Mouse (Mus musculus) left cerebral cortex, adult 18-20 months (tissue): ENCODE data around the gene Frmd6. TPM values are rescaled to one million over a fixed set of nuclear protein-coding genes. Genes with fewer than 3 reads are reported as not detected.

ENCODE experiments used
- DNase-seq, 2 experiments: peaks; one replicate each; pipeline ENCODE4 v3.0.0; 2021 to 2022; ENCODE audit warnings: low spot score in 2 of 2, mixed read lengths in 1 of 2
- total RNA-seq, 2 experiments: library from RNA; stranded (reverse); gene quantifications; 2 replicates each; pipeline ENCODE4 v1.2.3; 2021

The Frmd6 gene
- total RNA-seq, 2 experiments from 2014 or later = 54.6 to 58.1 TPM

DNA sequence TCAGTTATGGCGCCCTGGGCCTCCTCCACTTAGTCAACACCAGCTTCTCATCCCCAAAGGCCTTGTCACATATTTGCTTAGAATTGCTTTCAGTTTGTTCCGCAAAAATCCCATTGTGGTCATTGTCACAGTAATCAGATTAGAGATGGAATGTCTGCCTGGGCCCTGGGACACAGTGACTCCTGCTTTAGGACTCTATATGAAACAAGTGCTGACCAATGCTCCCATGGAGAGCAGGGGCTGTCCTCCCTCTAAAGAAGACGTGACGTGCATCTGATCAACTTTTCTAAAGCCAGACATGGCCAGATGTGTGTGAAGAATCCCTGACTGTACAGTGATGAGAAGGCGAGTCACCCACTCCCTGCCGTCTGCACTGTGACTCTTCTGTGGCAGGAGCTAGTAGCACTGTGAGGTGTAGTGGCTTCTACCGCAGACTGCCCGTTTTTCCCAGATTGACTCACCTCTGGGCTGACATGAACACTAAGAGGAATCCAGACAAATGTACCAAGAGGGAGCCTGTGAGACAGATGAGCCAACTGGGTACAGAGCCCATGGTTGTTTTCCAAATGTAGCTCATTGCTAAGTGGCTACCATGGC, 65.7 kb downstream of the Frmd6 start:
- DNase-seq = no peak

DNA sequence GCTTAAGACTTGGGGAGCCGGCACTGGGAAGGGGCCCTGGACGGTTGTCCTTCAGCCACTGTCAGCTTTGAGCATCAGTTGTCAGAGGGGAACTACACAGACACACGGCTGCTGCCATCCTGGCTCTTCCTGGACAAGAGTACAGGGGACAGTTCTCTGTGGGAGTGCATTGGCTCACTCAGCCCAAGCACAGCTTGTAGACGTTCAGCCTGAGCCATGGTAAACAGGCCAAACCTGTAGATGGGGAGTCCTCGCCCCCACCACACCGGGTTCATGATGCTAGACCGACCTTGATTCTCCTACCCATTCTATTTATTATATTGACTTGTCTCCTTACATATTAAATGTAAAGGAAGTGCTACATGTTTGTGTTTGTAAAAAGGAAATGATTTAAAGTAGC, 70.0 kb downstream of the Frmd6 start:
- no peak for DNase-seq

DNA sequence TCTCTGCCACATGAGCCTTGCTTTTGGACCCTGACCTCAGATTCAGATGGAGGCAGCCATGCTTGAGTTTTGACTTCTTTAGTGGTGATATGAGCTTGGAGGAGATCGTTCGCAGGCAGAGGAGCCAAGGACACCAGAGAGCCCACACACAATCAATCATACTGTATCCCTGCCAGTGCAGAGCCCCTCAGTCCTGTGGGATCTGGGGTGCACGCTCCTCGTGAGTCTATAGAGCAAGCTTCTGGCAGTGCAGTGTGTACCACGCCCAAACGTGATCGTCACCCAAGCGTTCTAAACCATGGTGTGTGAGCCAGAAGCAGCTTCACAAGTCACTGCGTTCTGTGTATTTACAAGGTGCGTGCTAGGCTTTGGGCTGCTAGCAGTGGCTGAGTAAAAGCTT, 70.8 kb downstream of the Frmd6 start:
- DNase-seq = no peak

DNA sequence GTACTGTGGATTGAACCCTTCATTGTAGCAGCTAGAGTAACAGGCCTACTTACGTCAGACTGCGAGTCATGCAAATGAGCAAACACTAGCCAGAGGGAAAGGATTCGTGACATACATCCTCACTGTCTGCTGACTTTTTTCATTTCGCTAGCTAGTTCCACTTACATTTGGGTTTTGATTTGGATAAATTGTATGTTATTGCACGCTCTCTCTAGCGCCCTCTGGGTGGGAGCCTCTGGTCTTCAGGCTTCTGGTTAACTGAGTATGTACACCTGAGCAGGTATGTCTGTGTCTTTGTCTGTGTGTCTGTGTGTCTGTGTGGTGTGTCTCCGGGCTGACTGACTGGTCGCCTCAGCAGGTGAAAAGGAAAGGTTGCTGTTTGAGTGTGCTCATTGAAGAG, 72.1 kb downstream of the Frmd6 start:
- DNase-seq = no peak

DNA sequence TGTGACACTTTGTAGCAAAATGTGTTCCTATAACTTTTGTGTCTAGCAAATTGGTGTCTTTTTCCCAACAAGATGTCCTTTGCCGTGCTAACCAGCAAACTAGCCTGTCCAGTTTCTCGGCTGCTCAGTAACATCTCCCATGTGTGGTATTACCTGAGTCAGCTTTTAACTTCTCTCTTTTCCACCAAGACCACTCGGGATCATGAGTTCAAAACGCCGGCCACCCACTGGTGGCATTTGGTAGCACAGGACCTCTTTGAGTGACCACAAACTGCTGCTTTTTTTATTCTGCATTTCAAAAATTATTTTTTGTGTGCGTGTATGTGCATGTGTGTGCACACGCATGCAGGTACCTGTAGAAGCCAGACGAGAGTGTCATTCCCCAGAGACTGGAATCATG, 73.1 kb downstream of the Frmd6 start:
- no peak for DNase-seq

DNA sequence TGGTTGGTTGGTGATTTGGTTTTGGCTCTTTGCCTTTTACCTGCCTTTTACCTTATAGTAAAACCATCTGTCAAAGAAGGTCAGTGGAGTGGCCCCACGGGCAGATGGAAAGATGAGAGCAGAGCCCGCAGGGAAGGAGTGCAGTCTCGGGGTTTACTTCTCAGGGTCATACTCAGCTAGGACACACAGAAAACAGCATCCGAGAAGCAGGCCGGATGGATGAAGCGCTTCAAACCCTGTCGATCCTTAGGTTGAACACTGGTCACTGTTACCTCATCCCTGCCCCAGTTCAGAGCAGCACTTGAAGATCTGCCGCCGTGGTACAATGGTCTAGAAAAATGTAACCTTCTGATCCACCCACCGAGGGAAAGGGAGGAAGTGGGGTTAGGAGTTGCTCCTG, 79.2 kb downstream of the Frmd6 start:
- DNase-seq = no peak

DNA sequence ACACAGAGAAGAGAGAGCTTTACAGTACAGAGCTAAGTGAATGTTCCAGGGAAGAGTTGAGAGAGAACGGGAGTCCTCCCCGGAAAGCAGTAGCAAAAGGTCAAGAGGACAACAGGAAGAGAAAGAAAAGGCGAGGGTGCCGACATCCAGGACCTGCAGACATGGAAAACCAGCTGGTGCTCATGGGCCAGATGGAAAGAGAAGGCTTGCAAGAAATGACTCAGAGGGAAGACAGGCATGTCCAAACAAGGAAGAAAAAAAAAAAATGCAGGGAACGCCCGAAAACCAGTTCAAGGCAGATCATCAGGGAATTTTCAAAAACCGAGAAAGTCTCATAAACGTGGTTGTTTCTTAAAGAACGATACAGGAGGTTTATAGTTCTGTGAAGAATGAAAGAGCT, 81.6 kb downstream of the Frmd6 start:
- DNase-seq = no peak

DNA sequence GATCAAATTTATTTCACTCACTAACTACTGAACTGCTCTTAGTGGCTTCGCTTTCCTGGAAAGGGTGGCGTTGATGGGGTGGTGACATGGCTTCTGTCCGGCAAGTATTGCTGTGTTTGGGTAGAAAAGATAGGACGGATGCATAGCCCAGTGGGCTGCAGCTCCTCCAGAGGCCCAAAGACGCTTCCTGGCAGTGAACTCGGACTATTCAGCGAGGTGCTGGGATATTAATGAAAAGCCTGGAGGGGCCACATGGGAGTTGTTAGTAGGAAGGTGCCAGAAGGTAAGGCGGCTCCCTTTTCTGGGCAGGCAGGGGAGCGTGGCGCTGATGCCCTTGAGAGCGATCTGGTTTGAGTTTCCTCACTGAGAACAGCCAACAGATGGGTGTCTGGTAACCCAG, 82.3 kb downstream of the Frmd6 start:
- DNase-seq = no peak

DNA sequence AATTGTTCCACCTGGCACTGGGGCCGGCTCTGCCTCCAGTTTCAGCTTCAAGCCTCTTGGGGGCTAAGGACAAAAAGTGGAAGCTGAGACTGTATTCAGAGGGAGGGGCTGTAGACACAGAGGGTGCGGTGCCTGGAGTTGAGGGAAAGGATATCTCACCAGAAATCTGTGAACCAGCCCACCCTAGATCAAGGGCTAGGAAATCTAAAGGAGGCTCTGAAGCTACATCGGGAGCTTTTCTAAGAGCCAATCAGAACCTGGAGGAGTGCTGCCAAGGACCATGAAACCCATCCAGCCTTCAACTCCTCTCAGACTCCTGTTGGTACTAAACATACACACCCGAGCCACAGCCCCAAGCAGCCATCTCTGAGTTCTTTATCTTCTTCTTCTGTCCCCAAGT, 82.8 kb downstream of the Frmd6 start:
- no peak for DNase-seq

DNA sequence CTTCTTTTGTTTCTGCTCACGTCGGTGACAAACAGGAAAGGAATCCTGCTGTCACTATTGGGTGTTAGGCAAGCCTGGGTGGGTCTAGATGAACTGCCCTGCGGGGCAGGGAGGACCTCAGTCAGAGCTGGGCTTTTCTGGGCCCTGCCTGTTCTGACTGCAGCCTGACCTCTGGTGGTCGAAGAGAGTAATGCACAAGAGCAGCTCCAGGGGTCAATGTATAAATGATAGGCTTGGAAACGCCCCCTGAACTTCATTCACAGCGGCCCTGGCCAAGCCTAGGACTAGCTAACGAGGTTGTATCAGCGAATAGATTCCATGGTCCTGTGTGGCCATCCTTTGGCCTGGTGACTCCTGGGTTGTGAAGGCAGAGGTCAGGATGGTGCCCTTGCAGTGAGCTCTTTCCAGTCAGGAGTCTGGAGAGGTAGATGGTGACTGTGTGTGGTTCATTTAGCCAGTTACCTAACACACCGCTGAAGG, 85.0 kb downstream of the Frmd6 start:
- peak; percentile 65 to 82 for DNase-seq

DNA sequence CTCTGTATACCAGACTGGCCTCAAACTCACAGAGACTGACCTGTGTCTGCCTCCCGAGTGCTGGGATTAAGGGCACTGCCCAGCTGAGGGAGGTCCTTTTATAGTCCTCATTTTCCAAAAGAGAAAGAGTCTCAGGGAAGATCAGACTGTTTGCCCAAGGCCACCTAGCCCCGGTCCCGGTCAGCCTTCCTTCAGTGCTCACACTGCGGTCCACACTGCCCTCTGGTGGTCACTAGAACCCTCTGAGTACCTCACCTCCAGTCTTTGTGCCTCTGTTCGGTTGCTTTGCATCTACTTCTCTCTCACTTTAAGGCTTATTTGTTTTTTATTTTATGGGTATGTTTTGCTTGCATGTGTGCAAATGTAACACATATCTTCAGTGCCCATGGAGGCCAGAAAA, 85.7 kb downstream of the Frmd6 start:
- peak; percentile 81 to 91 for DNase-seq

DNA sequence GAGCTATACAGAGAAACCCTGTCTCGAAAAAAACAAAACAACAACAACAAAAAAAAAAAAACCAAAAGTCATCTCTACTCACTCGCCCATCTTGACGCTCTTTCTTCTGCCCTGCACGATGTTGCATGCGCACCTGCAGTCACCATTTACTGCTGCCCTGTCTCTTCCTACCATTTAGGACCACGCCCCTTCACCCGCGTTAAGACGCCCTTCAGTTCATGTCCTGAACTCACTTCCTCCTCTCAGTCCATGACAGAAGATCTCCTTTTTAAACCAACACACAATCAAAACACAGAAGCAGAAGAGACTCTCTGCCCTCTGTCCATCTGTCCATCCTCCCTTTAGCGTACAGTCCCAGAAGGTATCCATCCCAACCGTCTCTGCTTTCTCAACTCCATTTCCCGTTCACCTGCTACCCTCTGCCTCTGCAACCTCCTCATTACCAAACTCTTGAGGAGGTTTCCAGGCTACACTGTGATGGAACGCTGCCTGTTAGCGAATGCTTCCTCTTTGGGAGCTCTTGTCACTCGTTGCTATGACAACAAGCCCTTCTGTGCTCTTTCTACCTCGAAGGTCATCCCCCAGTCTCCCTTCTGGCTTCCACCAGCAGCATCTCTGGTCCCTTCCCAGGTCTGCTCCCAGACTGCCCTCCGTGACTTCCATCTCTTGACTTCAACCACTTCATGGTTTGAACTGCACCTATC, 86.5 kb downstream of the Frmd6 start:
- no peak for DNase-seq

DNA sequence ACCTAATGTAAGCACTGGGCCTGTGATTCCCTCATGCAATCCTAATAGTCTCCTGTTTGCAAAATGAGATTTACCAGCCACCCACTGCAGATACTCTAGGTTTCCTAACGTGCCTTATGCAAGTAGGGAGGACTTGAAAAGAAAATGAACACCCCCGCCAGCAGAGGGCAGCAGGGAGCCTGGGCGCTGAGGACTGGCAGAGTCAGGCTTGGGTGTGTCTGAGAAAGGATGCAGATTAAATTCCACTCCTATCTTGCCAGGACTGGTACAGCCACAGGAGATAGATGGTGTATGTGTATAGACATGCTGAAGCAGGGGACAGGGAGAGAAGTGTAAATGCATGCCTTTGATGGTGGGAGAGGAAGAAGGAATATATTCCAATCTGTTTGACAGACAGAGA, 88.1 kb downstream of the Frmd6 start:
- DNase-seq = peak; percentile 59 to 70

DNA sequence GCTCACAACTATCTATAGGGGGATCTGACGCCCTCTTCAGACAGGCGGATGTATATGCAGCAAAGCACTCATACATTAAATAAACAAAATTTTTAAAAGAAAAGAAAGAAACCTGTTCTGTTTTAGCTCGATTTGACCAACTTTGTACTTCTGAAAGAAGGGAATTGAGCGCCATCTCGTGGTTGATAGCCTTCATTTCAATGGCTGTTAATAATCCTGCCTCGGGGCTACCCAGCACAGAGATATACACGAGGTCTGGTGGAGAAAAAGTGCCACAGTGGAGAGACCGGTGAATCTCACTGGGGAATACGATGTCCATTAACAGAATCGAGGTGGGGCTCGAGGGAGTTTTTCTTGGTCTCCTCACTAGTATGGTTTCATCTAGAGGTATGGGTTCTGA, 89.1 kb downstream of the Frmd6 start:
- DNase-seq = peak; percentile 48 to 54

DNA sequence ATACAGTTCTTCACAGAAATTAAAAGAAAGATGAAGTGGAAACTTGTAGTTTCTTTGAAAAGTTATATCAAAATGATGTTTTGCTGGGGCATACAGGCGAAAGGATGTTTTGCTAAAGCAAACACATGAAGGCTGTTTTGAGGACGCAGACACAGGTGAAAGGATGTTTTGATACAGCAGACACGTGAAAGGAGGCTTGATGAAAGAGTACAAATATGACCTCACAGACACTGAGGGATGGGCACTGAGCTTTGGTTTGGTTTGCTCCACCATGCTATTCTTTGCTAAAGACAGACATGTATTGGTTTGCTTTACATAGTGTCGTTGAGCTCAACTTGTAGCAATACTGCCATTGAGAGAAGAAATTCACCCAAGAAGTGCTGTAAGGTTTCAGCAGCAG, 104.5 kb downstream of the Frmd6 start:
- no peak for DNase-seq

DNA sequence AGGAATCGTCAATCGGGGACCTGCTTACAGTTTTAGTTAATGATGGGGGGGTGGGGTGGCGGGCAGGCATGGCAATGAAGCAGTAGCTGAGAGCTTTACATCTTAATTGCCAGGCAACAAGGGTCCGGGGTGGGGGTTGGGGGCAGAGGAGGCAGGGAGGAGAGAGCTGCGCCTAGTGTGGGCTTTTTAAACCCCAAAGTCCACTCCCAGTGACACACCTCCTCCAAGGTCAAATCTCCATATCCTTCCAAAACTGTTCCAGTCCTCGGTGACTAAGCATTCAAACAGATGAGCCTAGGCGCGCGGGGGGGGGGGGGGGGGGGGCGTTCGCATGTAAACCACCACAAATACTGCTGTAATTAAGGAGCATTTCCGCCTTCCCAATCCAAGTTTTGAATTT, 111.8 kb downstream of the Frmd6 start:
- DNase-seq = no peak

DNA sequence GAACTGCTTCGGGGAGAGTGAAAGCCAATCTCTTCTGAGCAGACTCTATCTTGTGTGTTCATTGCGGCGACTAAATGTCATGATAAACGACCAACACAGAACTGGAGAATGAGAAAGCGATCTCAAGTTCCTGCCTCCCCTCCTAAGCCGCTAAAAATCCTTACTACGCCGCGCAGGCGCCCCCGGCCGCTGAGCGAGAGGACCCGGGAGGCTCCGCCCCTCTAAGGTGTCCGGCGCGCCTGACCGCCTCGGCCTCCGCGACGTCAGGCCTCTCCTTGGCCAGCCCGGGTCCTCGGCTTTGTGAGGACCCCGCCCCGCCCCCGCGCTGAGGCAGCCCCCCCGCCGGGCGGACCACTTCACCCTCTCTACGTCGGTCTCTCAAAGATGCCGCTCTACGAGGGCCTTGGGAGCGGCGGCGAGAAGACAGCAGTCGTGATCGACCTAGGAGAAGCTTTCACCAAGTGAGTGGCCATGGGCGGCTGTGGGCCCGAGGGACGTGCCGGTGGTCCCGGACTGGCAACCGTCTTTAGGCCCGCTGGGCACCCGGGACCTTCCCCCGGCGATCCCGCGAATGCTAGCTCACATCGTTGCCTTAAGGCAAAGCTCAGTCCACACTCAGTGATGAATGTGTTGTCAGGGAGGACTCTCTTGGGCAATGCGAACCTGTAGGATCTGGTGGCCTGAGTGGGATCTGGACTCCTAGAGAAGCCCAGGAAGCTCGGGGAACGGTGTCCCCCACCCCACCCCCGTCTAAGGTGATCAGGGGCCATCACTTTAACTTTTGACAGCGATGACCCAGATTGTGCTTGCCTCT, 112.5 kb downstream of the Frmd6 start, which contains the start of gene Actr10:
Gene Actr10 (plus strand): TSS at position 287 of the 814 bp plus-strand sequence.
- peak; percentile 89 to 91 for DNase-seq

DNA sequence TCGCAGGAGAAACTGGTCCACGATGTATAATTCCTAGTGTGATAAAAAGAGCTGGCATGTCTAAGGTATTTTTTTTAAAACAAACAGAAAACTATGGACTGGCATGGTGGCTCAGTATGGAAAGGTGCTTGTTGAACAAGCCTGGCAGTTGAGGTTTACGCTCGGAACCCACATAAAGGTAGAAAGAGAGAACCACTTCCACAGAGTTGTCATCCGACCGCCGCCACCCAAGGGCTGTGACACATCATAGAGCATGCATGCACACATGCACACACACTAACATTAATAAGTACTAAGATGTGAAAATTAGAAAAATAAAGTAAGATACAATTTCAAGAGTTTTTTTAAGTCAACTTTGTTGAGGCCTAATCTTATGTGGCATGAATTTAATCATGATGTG, 115.5 kb downstream of the Frmd6 start:
- DNase-seq = no peak

DNA sequence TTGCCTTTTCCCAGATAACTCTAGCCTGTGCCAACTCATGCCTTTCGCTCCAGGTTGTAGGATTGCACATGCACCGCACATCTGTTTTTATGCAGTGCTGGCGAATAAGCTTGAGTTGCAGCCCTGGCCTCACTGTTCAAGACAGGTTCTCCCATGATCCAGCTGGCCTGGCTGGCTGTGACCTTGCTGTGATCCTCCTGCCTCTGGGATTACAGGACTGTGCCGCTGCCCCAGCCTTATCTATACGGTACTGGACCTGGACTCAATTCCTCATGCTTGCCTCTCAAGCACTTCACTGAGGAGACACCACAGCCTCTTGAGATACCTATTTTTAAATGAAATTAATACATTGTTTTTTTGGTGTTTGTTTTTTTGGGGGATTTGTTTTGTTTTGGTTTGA, 118.9 kb downstream of the Frmd6 start:
- no peak for DNase-seq

DNA sequence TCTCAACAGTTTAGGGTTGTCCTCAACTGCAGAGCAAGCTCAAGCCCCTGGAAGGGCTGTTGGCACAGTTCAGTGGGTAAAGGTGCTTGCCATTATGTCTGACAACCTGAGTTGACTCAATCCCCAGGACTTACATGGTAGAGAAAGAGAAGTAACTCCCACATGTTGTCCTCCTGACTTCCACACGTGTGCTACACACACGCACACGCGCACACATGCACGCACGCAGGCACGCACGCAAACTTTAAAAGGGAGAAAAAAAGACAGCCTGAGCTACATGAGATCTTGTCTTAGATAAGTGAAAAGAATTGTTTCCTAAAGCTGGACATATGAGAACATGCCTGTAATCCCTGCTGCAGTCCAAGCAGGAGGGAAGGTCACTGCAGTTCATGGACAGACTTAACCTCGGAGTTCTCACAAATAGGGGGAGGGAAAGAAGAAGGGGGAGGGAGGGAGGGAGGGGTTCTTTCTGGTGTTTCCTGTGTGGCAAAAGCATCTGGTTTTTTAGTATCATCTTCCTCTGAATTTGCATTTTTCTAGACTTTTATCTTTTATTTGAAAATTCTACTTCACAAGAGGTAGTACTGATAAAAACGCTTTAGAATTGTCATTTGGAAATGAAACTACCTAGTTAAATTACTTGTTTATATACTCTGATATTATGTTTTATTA, 121.4 kb downstream of the Frmd6 start:
- DNase-seq = no peak
